In the genomic region with DNA sequence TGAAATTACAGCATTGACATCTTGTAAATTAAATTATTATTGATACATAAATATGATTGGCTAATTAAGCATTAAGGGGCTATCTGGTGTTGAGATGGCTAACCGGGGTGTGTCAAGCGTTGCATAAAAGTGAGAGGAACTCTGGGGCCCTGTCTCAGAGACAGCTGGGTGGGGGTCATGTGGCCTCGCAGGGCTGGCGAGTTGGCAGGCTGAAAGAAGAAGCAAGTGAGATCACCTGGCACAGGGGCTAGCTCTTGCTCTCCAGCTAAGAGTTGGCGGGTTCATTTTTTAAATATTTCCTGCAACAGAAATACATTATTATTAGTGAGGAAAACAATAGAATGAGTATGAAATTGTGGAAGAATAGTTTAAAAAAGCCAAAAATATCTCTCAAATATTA, we compare ENCODE assay signal across 18 mouse cellular contexts.
DNase-seq lines count a peak whose midpoint lies in the region; TF ChIP-seq lines count a peak whose summit lies in the region.
"Had no signal": no experiment of that assay in that cellular context is flagged by ENCODE, and none has a peak within 500 bp of the region (broad histone marks: within the 10 kb centered on the region; RNA-seq: fewer than 3 reads in every experiment).

No protein-coding gene starts in this region.

- TF ChIP-seq CTCF in gastrocnemius, adult 2 months (IDR thresholded peaks at IDR 0.05), result no peak

- H3K4me3 ChIP-seq in gastrocnemius, adult 2 months, result no peak overlapping the region
- H3K4me3 ChIP-seq: embryonic facial prominence, embryonic 12.5 days; forebrain, embryonic 15.5 days; heart, adult 2 months; heart, embryonic 15.5 days; hindbrain, embryonic 13.5 days had no signal

- no peak overlapping the region for H3K27ac ChIP-seq in gastrocnemius, adult 2 months
- H3K27ac ChIP-seq: embryonic facial prominence, embryonic 12.5 days; forebrain, embryonic 15.5 days; heart, adult 2 months; heart, embryonic 15.5 days; hindbrain, embryonic 13.5 days; hindbrain, postnatal 0 days had no signal

- DNase-seq in gastrocnemius, adult 2 months, result peak; percentile 19
- DNase-seq in gastrocnemius, postnatal 36 days, result no peak
- DNase-seq in cerebellum, adult 18-20 months, result peak; percentile 63 to 72
- peak; percentile 80 for DNase-seq in cerebellum, adult 9-11 months
- DNase-seq in cerebellum, postnatal 36 days, result peak; percentile 63 to 75
- no peak for DNase-seq in left cerebral cortex, adult 11 months (ENCODE audit: low spot score)
- no peak for DNase-seq in adrenal gland, adult 8-10 months
- no peak for DNase-seq in adrenal gland, postnatal 14 days
- DNase-seq: adrenal gland, postnatal 36 days; heart, adult 2 months; heart, postnatal 14 days; kidney, adult 11 months; kidney, adult 9 months had no signal

- intact Hi-C loops in gastrocnemius, adult 2 months (cut with DNase I), result no loop called here
- intact Hi-C loops in gastrocnemius, postnatal 36 days (cut with DNase I), result no loop called here

Comparison
In these comparisons a context has a peak if more than half of its experiments do, and no peak if none do; other contexts are left out.
1. DNase-seq: peak in gastrocnemius, adult 2 months (single experiment), cerebellum, adult 18-20 months (2 of 2), cerebellum, adult 9-11 months (single experiment) and cerebellum, postnatal 36 days (2 of 2); none in gastrocnemius, postnatal 36 days (0 of 2), left cerebral cortex, adult 11 months (single experiment), adrenal gland, adult 8-10 months (single experiment) and adrenal gland, postnatal 14 days (single experiment).